Mouse (Mus musculus) stomach, embryonic 16.5 days (tissue): Measurements from ENCODE around the gene Nmnat3. TPM values are rescaled to one million over a fixed set of nuclear protein-coding genes. Genes with fewer than 3 reads are reported as not detected.

Experiments used
- ATAC-seq: fragments of 200-750 bp; cut with Nextera tagmentation; 2 replicates; pipeline ENCODE4 v1.8.0; 2017; ENCODE audit warnings: moderate number of reproducible peaks, moderate TSS enrichment; ENCODE audit not compliant: insufficient read depth, low FRiP score
- H3K27ac ChIP-seq: fragments of 300-500 bp; sonication (generic); 2 replicates; pipeline ENCODE4 v1.5.1; 2014; ENCODE audit warnings: low read length
- H3K27me3 ChIP-seq: fragments of 300-500 bp; sonication (generic); 2 replicates; pipeline ENCODE4 v1.6.1; 2014; ENCODE audit warnings: low read length, control low read depth, mixed read lengths; ENCODE audit not compliant: control insufficient read depth, insufficient read depth
- H3K36me3 ChIP-seq: fragments of 300-500 bp; sonication (generic); 2 replicates; pipeline ENCODE4 v1.6.1; 2014; ENCODE audit warnings: low read length; ENCODE audit not compliant: control insufficient read depth, insufficient read depth
- H3K4me1 ChIP-seq: fragments of 300-500 bp; sonication (generic); 2 replicates; pipeline ENCODE4 v1.6.1; 2014; ENCODE audit warnings: low read length, control low read depth, mixed read lengths; ENCODE audit not compliant: control insufficient read depth, insufficient read depth
- H3K4me2 ChIP-seq: fragments of 300-500 bp; sonication (generic); 2 replicates; pipeline ENCODE4 v1.6.1; 2014; ENCODE audit warnings: low read depth, low read length, mixed read lengths
- H3K4me3 ChIP-seq: fragments of 300-500 bp; sonication (generic); replicated peaks from 2 replicates; pipeline ENCODE4 v1.5.1; 2014; ENCODE audit warnings: mild to moderate bottlenecking, low read length
- H3K9ac ChIP-seq: fragments of 300-500 bp; sonication (generic); 2 replicates; pipeline ENCODE4 v1.6.1; 2014; ENCODE audit warnings: low read length
- H3K9me3 ChIP-seq: fragments of 300-500 bp; sonication (generic); replicated peaks from 2 replicates; pipeline ENCODE4 v1.6.1; 2016; ENCODE audit warnings: low read length, control low read depth; ENCODE audit not compliant: control insufficient read depth
- WGBS: fragments of 180-500 bp; shearing (Covaris S2); extraction: QIAGEN DNeasy Blood & Tissue Kit; methylation state at CpG from one replicate; pipeline ENCODE4 v1.1.7; 2014; 5-methylcytosine and 5-hydroxymethylcytosine counted together
- polyA plus RNA-seq: library from polyadenylated mRNA; unstranded; fragments of >200 nt; fragmentation: Nextera tagmentation; extraction: Ambion mirVana; gene quantifications from 2 replicates; pipeline ENCODE4 v1.2.1, GENCODE M21; 2015

The Nmnat3 gene
- polyA plus RNA-seq, 1 experiment from 2014 or later = 10.2 TPM

GRCm38 (mm10) chr9:98280162-98280561 lies 7.1 kb upstream of the Nmnat3 start:
- 36% methylated on average over 5 of the region's 5 CpGs for WGBS
- no peak overlapping the region for H3K4me2 ChIP-seq
- H3K4me1 ChIP-seq = no peaks in the 10 kb centered on the region
- no peaks in the 10 kb centered on the region for H3K36me3 ChIP-seq
- ATAC-seq = no peak
- no peak overlapping the region for H3K4me3 ChIP-seq
- no peak overlapping the region for H3K27ac ChIP-seq
- no peak overlapping the region for H3K9ac ChIP-seq
- no peaks in the 10 kb centered on the region for H3K9me3 ChIP-seq
- no peaks in the 10 kb centered on the region for H3K27me3 ChIP-seq

- 77% methylated on average over 9 of the region's 9 CpGs for WGBS
- H3K4me3 ChIP-seq = no peak overlapping the region
- no peaks in the 10 kb centered on the region for H3K27me3 ChIP-seq
- H3K9me3 ChIP-seq = no peaks in the 10 kb centered on the region
- H3K9ac ChIP-seq = no peak overlapping the region
- H3K4me1 ChIP-seq = no peaks in the 10 kb centered on the region
- H3K36me3 ChIP-seq = no peaks in the 10 kb centered on the region
- no peak overlapping the region for H3K27ac ChIP-seq
- no peak for ATAC-seq
- H3K4me2 ChIP-seq = no peak overlapping the region
Observed at GRCm38 (mm10) chr9:98285606-98286301, 1.5 kb upstream of the Nmnat3 start.

DNA sequence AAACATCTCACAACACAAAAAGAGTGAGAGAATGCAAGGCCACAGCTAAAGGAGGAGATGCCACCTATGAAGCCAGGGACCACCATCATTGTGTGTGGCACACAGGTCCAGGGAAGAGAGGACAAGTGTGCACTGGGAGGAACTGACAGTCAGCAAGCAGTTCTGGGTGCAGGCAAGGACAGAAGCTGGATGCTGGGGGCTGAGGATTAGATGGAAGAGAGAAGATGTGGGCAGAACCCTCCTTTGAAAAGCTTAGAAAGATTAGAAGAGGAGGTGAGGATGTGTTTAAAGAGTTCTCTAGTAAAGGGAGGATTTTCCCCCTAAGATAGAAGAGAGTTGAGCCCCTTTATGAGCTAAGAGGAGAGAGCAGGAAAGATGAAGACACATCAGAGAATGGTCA lies 2.4 kb downstream of the Nmnat3 start:
- Histone ChIP-seq H3K4me1 (no peaks in the 10 kb centered on the region), H3K9me3 (no peaks in the 10 kb centered on the region), H3K4me2 (no peak overlapping the region), H3K27me3 (no peaks in the 10 kb centered on the region), H3K9ac (no peak overlapping the region), H3K4me3 (no peak overlapping the region), H3K27ac (no peak overlapping the region), H3K36me3 (no peaks in the 10 kb centered on the region)
- ATAC-seq = no peak

DNA sequence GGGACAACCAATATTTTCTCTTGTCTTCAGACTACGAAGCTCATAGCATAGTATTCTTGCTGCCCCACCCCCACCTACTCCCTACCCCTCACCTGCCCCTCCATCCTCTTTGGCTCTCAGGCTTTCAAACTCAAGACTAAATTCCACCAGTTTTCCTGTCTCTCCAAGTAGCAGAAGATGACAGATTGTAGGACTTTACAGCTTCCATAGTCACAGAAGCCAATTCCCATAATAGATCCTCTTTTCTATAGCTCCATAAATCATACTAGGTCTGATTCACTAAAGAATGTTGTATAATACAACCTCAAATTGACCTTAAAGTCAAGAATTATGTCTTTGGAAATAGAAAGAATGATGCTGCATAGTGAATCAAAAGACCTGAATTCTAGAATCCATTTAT lies 3.4 kb downstream of the Nmnat3 start:
- WGBS = 77% methylated on average over 1 of the region's 1 CpGs
- Histone ChIP-seq H3K9ac (no peak overlapping the region), H3K27me3 (no peaks in the 10 kb centered on the region), H3K27ac (no peak overlapping the region), H3K4me3 (no peak overlapping the region), H3K9me3 (no peaks in the 10 kb centered on the region), H3K4me1 (no peaks in the 10 kb centered on the region), H3K4me2 (no peak overlapping the region), H3K36me3 (no peaks in the 10 kb centered on the region)
- ATAC-seq = no peak

GRCm38 (mm10) chr9:98296383-98297201 lies 9.4 kb downstream of the Nmnat3 start:
- Histone ChIP-seq H3K36me3 (no peaks in the 10 kb centered on the region), H3K27ac (peak overlapping the region; percentile 86), H3K9me3 (no peaks in the 10 kb centered on the region), H3K4me2 (peak overlapping the region; percentile 83), H3K4me3 (peak overlapping the region; percentile 71), H3K9ac (peak overlapping the region; percentile 79), H3K27me3 (no peaks in the 10 kb centered on the region), H3K4me1 (peaks cover 6% of the 10 kb centered on the region; the same call in 1 of the 2 replicates)
- ATAC-seq = peak; percentile 90
- 1% methylated on average over 56 of the region's 56 CpGs for WGBS

DNA sequence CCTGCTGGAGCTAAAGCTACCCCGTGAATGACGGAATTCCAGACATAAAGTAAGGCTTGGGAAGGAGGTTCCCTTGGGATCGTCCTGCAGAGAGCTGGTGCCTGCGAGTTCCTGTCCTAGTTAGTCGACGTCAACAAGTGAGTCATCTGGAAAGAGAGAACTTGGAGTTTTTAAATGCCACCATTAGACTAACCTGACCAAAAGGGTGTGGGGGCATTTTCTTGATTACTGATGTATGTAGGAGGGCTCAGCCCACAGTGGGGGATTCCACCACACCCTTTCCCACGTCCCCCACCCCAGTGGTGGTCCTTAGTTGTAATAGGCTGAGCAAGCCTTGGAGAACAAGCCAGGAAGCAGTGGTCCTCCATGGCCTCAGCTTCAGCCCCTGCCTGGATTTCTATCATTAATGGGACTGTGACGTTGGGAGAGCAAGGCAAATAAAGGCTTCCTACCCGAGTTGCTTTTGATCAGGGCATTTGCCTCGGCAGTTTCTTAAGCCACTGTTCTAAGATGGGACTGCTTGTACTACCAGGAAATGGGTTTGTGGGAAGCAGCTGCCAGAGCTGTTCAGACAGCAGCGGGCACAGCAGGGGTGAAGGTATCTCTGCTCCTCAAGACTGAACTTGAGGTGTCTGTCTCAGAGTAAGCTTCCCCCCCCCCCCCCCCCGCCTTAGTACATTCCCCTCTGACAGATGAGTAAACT lies 10.2 kb downstream of the Nmnat3 start:
- H3K36me3 ChIP-seq = no peaks in the 10 kb centered on the region
- H3K4me1 ChIP-seq = peaks cover 6% of the 10 kb centered on the region; the same call in 1 of the 2 replicates
- no peaks in the 10 kb centered on the region for H3K27me3 ChIP-seq
- no peaks in the 10 kb centered on the region for H3K9me3 ChIP-seq
- peak overlapping the region; percentile 86; the same call in 1 of the 2 replicates for H3K27ac ChIP-seq
- WGBS = 8% methylated on average over 12 of the region's 12 CpGs
- peak overlapping the region; percentile 83 for H3K4me2 ChIP-seq
- H3K4me3 ChIP-seq = peak overlapping the region; percentile 71
- ATAC-seq = 0 out of 2 replicates have a peak, but pooled peaks have one; percentile 5
- H3K9ac ChIP-seq = peak overlapping the region; percentile 79

GRCm38 (mm10) chr9:98297937-98298595 lies 10.8 kb downstream of the Nmnat3 start:
- no peaks in the 10 kb centered on the region for H3K36me3 ChIP-seq
- no peak overlapping the region for H3K27ac ChIP-seq
- no peak for ATAC-seq
- H3K4me1 ChIP-seq = peaks cover 6% of the 10 kb centered on the region; the same call in 1 of the 2 replicates
- no peaks in the 10 kb centered on the region for H3K9me3 ChIP-seq
- no peak overlapping the region for H3K9ac ChIP-seq
- H3K27me3 ChIP-seq = no peaks in the 10 kb centered on the region
- H3K4me3 ChIP-seq = no peak overlapping the region
- WGBS = 77% methylated on average over 6 of the region's 6 CpGs
- peak overlapping the region; percentile 83; the same call in 1 of the 2 replicates for H3K4me2 ChIP-seq

DNA sequence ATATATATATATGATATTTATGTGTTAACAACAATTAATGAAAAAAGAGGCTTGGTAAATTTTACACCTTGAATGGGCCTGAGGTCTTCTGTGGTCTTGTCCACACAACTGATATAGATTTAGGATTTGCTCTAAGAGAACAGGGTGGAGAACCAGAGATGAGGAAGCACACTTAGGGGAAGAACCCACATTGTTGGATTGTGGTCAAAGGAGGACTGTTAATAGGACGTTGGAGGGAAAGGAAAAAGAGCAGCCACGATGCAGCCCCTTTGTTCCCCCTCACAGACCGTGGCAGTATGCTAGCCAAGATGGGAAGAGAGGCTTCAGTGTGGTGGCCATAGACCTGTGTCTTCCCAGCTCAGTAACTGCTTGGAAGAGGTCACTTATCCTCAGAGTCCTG lies 11.5 kb downstream of the Nmnat3 start:
- H3K4me3 ChIP-seq = no peak overlapping the region
- H3K9me3 ChIP-seq = no peaks in the 10 kb centered on the region
- H3K36me3 ChIP-seq = no peaks in the 10 kb centered on the region; the same call in 1 of the 2 replicates
- no peaks in the 10 kb centered on the region for H3K27me3 ChIP-seq
- H3K4me1 ChIP-seq = peaks cover 6% of the 10 kb centered on the region; the same call in 1 of the 2 replicates
- H3K4me2 ChIP-seq = no peak overlapping the region
- H3K27ac ChIP-seq = no peak overlapping the region
- H3K9ac ChIP-seq = no peak overlapping the region
- WGBS = 74% methylated on average over 3 of the region's 3 CpGs
- ATAC-seq = no peak
